Mouse (Mus musculus) retina, postnatal 7 days (tissue): Measurements from ENCODE around the gene Hba-a2.
"Not testable (repeated sequence)": the region's sequence is repeated elsewhere in the genome, so short reads cannot be mapped to it uniquely, and the experiment has no call there.

Experiments
- DNase-seq: peaks from one replicate; pipeline ENCODE4 v3.0.0-alpha.2; 2012; ENCODE audit warnings: low read depth, low spot score

The Hba-a2 gene

GRCm38 (mm10) chr11:32296203-32296602 lies at the start of gene Hba-a2:
Gene Hba-a2, plus strand, starts transcription at chr11:32296489.
- DNase-seq, result not testable (repeated sequence)

DNA sequence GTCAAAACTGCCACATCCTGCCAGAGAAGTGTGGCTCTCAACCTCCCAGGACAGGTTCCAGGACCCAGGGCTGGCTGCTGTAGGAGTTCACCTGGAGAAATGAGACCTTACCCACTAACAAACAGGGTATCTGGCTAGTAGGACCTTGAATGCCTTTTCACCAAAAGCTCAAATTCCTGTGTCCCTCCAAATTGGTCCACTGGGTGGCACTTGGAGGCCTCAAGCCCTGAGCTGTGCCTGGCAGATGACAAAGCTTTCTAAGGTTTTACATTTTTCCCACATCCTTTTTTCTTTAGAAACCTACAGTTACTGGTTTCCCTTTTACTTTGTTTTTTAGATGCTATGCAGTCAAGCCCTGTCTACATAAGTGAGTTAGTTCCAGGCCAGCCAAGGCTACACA lies 49.2 kb upstream of the Hba-a2 start:
- no peak for DNase-seq

DNA sequence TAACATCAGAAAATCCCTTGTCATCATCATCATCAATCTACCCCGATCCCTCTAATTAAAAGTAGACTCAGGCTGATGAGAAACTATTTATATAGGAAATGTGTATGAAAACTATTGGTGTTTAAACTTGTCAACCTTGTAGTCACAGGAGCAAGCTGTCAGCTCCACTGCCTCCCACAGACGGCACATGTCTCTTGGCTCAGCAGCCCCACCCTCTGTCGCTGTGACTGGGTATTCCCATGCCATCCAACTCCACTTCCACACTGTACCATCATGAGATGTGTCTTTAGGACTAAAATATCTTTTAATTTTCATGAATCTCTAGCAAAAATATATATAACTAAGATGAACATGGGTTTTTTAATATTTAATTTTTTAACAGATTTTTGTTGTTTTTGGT lies 47.9 kb upstream of the Hba-a2 start:
- DNase-seq, result no peak

GRCm38 (mm10) chr11:32250880-32251763 lies 45.2 kb upstream of the Hba-a2 start:
- no peak for DNase-seq

GRCm38 (mm10) chr11:32253121-32253520 lies 43.2 kb upstream of the Hba-a2 start:
- DNase-seq, result no peak

DNA sequence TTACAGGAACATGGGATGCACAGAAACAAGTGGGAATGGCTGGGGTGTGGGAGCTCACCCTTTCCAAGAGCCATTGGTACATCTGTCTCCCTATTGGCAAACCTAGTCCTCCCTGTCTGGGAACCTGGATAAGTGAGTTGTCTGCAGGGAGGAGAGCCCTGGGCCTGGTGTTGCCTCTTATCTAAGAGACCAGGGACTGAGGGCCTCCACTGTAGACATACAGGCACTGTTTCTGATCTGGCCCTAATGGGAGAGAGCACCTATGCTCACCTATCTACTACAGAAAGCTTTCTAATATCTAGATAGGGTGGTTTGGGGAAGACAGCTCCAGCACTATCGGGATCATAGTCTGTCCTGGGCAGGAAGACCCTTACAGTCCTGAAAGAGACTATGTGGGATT lies 40.1 kb upstream of the Hba-a2 start:
- no peak for DNase-seq

GRCm38 (mm10) chr11:32256566-32256965 lies 39.7 kb upstream of the Hba-a2 start:
- DNase-seq, result no peak

- DNase-seq, result no peak
Measured at GRCm38 (mm10) chr11:32262674-32263415, 33.4 kb upstream of the Hba-a2 start.

- DNase-seq, result no peak
Measured at GRCm38 (mm10) chr11:32265117-32265738, 31.1 kb upstream of the Hba-a2 start.

- no peak for DNase-seq
Measured at GRCm38 (mm10) chr11:32266194-32266593, 30.1 kb upstream of the Hba-a2 start.

GRCm38 (mm10) chr11:32266776-32267175 lies 29.5 kb upstream of the Hba-a2 start:
- DNase-seq, result no peak

DNA sequence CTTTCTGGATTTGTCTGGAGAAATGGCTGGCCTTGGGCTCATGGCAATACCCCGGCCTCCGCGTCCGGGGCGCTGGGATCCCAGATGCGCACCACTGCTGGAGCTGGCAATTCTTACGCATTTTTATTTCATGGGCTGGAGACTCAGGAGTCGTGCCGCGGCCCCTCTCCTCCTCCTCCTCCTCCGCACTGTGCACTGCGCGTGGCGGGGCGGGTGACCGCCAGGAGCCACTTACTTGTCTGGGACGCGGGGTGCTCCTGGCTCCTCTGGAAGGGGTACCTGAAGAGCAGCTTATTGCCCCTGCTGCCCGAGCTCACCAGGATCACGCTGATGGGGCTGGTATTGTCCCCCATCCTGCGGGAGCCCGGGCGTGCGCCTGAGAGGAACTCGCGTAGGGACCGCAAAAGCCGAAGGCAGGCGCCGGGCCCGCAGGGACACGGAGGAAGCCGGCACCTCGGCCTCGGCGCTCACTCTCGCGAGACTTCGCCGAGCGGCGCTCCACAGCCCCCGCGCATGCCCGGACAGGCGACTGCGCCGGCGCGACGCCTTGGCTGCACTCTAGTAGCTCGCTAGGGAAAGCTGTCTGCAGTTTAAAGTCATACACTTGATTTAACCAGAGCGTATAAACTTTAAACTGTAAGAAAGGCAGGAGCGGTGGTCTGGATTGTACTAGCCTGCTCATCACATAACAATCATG lies 29.0 kb upstream of the Hba-a2 start, which contains the start of gene Nprl3:
Gene Nprl3, minus strand, starts transcription at position 520 of the 697 bp plus-strand sequence.
- peak; percentile 90 for DNase-seq

GRCm38 (mm10) chr11:32267964-32268363 lies 28.3 kb upstream of the Hba-a2 start:
- no peak for DNase-seq

GRCm38 (mm10) chr11:32268952-32269351 lies 27.3 kb upstream of the Hba-a2 start:
- DNase-seq, result no peak

GRCm38 (mm10) chr11:32271178-32271577 lies 25.1 kb upstream of the Hba-a2 start:
- no peak for DNase-seq

DNA sequence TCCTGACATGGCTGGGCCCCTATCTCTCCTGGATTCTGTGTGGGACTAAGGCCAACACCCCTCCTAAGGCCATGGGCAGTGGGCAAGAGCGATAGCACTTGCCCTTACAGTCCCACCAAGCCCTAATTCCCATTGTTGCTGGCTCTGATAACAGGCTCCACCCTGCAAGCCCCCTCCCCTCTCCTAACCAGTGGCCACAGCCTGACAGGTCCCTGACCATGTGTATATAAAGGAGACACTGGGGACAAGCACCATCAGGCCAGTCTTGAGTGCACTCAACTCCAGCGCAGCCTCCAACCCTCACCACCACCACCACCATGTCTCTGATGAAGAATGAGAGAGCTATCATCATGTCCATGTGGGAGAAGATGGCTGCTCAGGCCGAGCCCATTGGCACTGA lies 19.9 kb upstream of the Hba-a2 start, which contains the start of gene Hba-x:
Gene Hba-x, plus strand, starts transcription at position 54 of the 400 bp plus-strand sequence.
- no peak for DNase-seq

DNA sequence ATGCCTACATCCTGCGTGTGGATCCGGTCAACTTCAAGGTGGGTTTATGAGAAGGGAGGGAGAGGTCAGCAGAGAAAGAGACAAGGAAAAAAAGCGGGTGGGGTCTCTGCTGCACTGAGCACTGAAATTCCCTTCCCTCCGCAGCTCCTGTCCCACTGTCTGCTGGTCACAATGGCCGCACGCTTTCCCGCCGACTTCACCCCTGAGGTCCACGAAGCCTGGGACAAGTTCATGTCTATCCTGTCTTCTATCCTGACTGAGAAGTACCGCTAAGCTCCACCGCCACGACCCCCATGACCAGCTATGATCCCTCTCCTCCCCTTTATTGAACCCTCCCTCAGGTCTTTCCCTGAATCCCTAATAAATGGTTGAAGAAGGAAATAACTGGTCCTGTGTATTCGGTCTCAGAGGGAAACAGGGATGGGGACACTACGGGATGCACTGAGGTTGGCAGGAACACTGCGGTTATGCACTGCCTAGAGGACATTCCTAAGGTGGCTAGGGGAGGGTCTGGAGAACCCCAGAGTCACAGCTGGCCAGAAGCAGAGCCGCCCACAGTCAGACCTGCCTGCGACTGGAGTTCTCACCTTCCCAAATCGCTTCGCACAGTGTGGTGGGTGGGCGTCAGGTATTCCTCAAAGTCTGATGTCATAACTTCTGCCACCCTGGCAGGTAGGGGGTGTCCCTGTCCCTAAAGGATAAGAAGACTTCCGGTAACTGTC lies 18.4 kb upstream of the Hba-a2 start:
- no peak for DNase-seq

GRCm38 (mm10) chr11:32278458-32278957 lies 17.8 kb upstream of the Hba-a2 start:
- DNase-seq, result no peak

- no peak for DNase-seq
Measured at GRCm38 (mm10) chr11:32280646-32281045, 15.6 kb upstream of the Hba-a2 start.

GRCm38 (mm10) chr11:32281416-32282144 lies 14.7 kb upstream of the Hba-a2 start:
- no peak for DNase-seq
